Mouse (Mus musculus): ENCODE results near the gene Scel.

- TF ChIP-seq POLR2A (IDR thresholded peaks at IDR 0.05; ENCODE audit: insufficient read length, low read depth) (no peak), TCF12 (IDR thresholded peaks at IDR 0.05; ENCODE audit: insufficient read depth, poor library complexity, severe bottlenecking) (no peak), E2F4 (IDR thresholded peaks at IDR 0.05; ENCODE audit: insufficient read depth) (no peak), MAX (IDR thresholded peaks at IDR 0.05; ENCODE audit: low read depth) (no peak), USF1 (IDR thresholded peaks at IDR 0.05; ENCODE audit: low read depth) (no peak), POLR2AphosphoS2 (IDR thresholded peaks at IDR 0.05; ENCODE audit: insufficient read length, low read depth) (no peak), CEBPB (IDR thresholded peaks at IDR 0.05; ENCODE audit: insufficient read depth, poor library complexity, severe bottlenecking) (no peak)
Observed at GRCm38 (mm10) chr14:103589819-103590218, 76.7 kb downstream of the Scel start.
